Mouse (Mus musculus): ENCODE data around the gene Plekhg3. TPM values are rescaled to one million over a fixed set of nuclear protein-coding genes. Genes with fewer than 3 reads are reported as not detected.

Plekhg3 gene
- 10 to 100 TPM; 29.9 to 31.1 TPM for total RNA-seq (2023)

DNA sequence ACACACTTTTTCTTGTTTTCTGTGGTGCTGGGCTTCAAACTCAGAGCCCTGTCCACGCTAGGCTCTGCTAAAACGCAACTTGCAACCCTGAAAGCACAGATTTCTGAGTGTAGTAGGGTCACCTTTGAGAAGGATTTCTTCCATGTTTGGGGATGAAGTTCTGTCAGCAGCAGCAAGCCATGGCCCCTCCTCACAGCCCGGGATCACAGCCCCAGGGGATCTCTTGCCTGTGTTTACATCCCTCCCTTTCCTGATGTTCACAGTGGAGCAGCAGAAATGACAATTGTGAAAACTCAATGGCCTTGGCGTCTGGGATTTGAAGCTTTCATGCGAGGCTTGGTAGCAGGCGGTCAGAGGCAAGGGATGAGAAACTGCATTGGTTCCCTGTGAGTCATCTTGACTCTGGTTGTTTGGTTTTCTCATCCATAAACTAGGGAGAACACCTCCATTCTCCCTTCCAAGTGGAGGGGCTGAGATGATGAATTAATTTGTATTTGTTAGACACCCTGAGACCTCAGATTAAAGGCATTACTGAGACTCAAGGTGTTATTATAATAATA is at the start of gene Plekhg3:
Gene Plekhg3 (plus strand): TSS at position 312 of the 560 bp plus-strand sequence.

Other genes starting within 250 kb of the Plekhg3 start
- 1 to 10 TPM in 1 of 2 experiments, under 1 TPM in 1; 0.70 to 1.4 TPM for gene Akap5, start 206.0 kb upstream of the Plekhg3 start, total RNA-seq (2023)
- gene Zbtb25, start 161.3 kb upstream of the Plekhg3 start, total RNA-seq (2023), result 10 to 100 TPM; 50.4 to 57.1 TPM
- 10 to 100 TPM; 15.4 to 17.8 TPM for gene Zbtb1, start 160.6 kb upstream of the Plekhg3 start, total RNA-seq (2023)
- gene Hspa2, start 126.7 kb upstream of the Plekhg3 start, total RNA-seq (2023), result 1 to 10 TPM; 1.8 to 2.4 TPM
- not detected for gene Ppp1r36, start 113.4 kb upstream of the Plekhg3 start, total RNA-seq (2023)
- gene Sptb, start 179.7 kb downstream of the Plekhg3 start, total RNA-seq (2023), result 1 to 10 TPM; 1.1 to 2.0 TPM
- 10 to 100 TPM; 47.6 to 62.7 TPM for gene Churc1, start 234.6 kb downstream of the Plekhg3 start, total RNA-seq (2023)
- gene Fntb, start 234.7 kb downstream of the Plekhg3 start, total RNA-seq (2023), result 10 to 100 TPM; 43.1 to 43.7 TPM

Data from T-cell, adult 66 days (primary cell).